Mouse (Mus musculus) liver, adult 2 months (tissue): Measurements from ENCODE around the gene Gm17332.

Experiments used
- CTCF ChIP-seq: fragments of 200-500 bp; IDR thresholded peaks from 2 replicates; pipeline ENCODE4 v1.5.1; 2011; ENCODE audit warnings: low read depth, low read length, control low read depth
- POLR2A ChIP-seq: fragments of 200-500 bp; IDR thresholded peaks from 2 replicates; pipeline ENCODE4 v1.6.1; 2011; ENCODE audit warnings: low read length, control low read depth; ENCODE audit not compliant: insufficient read depth; ENCODE audit errors: extremely low read depth

GRCm38 (mm10) chr11:31229966-31230365, 47.7 kb upstream of the Gm17332 start:
- TF ChIP-seq CTCF, result no peak
- TF ChIP-seq POLR2A, result no peak
